Mouse (Mus musculus) heart, embryonic 15.5 days (tissue): Measurements from ENCODE around the gene Rpl36-ps4. TPM values are rescaled to one million over a fixed set of nuclear protein-coding genes. Genes with fewer than 3 reads are reported as not detected.
"Not testable (repeated sequence)": the region's sequence is repeated elsewhere in the genome, so short reads cannot be mapped to it uniquely, and the experiment has no call there.

Experiments used
- ATAC-seq: fragments of 200-750 bp; cut with Nextera tagmentation; replicated peaks from 2 replicates; pipeline ENCODE4 v1.8.0; 2017; ENCODE audit warnings: low read depth, moderate TSS enrichment; ENCODE audit not compliant: insufficient number of reproducible peaks, insufficient read depth, low FRiP score
- H3K27ac ChIP-seq: fragments of 300-500 bp; sonication (generic); 2 replicates; pipeline ENCODE4 v1.5.1; 2015; ENCODE audit warnings: mild to moderate bottlenecking, inconsistent platforms
- H3K27me3 ChIP-seq: fragments of 300-500 bp; sonication (generic); 2 replicates; pipeline ENCODE4 v1.6.1; 2015; ENCODE audit warnings: inconsistent platforms
- H3K36me3 ChIP-seq: fragments of 300-500 bp; sonication (generic); 2 replicates; pipeline ENCODE4 v1.6.1; 2015; ENCODE audit warnings: mild to moderate bottlenecking, inconsistent platforms
- H3K4me1 ChIP-seq: fragments of 300-500 bp; sonication (generic); replicated peaks from 2 replicates; pipeline ENCODE4 v1.6.1; 2015; ENCODE audit warnings: inconsistent platforms
- H3K4me2 ChIP-seq: fragments of 300-500 bp; sonication (generic); 2 replicates; pipeline ENCODE4 v1.6.1; 2015; ENCODE audit warnings: inconsistent platforms, mild to moderate bottlenecking, moderate library complexity
- H3K4me3 ChIP-seq: fragments of 300-500 bp; sonication (generic); 2 replicates; pipeline ENCODE4 v1.5.1; 2015; ENCODE audit warnings: mild to moderate bottlenecking, inconsistent platforms
- H3K9ac ChIP-seq: fragments of 300-500 bp; sonication (generic); 2 replicates; pipeline ENCODE4 v1.6.1; 2015; ENCODE audit warnings: mild to moderate bottlenecking, inconsistent platforms
- H3K9me3 ChIP-seq: fragments of 300-500 bp; sonication (generic); replicated peaks from 2 replicates; pipeline ENCODE4 v1.6.1; 2016; ENCODE audit warnings: inconsistent platforms
- WGBS: fragments of 180-500 bp; shearing (Covaris S2); methylation state at CpG from one replicate; pipeline ENCODE4 v1.1.7; 2015; ENCODE audit warnings: mixed read lengths; 5-methylcytosine and 5-hydroxymethylcytosine counted together
- polyA plus RNA-seq: library from polyadenylated mRNA; unstranded; fragments of >200 nt; fragmentation: Nextera tagmentation; extraction: Ambion mirVana; gene quantifications from 2 replicates; pipeline ENCODE4 v1.2.1, GENCODE M21; 2015

Rpl36-ps4 gene
- polyA plus RNA-seq, 1 experiment from 2014 or later: not detected

- H3K27me3 ChIP-seq, H3K27ac ChIP-seq, H3K4me3 ChIP-seq, H3K9me3 ChIP-seq, H3K4me1 ChIP-seq, ATAC-seq, H3K9ac ChIP-seq, H3K36me3 ChIP-seq, H3K4me2 ChIP-seq: not testable (repeated sequence)
- 86% methylated on average over 13 of the region's 13 CpGs for WGBS
Observed at GRCm38 (mm10) chr17:87954618-87955124, 33.9 kb downstream of the Rpl36-ps4 start.

- no peak overlapping the region for H3K9ac ChIP-seq
- H3K9me3 ChIP-seq: no peaks in the 10 kb centered on the region
- WGBS: 71% methylated on average over 12 of the region's 12 CpGs
- no peaks in the 10 kb centered on the region for H3K4me1 ChIP-seq
- H3K36me3 ChIP-seq: no peaks in the 10 kb centered on the region
- no peak for ATAC-seq
- no peak overlapping the region for H3K27ac ChIP-seq
- no peak overlapping the region for H3K4me3 ChIP-seq
- H3K27me3 ChIP-seq: no peaks in the 10 kb centered on the region
- no peak overlapping the region for H3K4me2 ChIP-seq
Observed at GRCm38 (mm10) chr17:87957096-87957840, 36.5 kb downstream of the Rpl36-ps4 start.

GRCm38 (mm10) chr17:87958283-87958682, 37.5 kb downstream of the Rpl36-ps4 start:
- no peak for ATAC-seq
- Histone ChIP-seq H3K4me2 (no peak overlapping the region), H3K9me3 (no peaks in the 10 kb centered on the region), H3K9ac (no peak overlapping the region), H3K4me3 (no peak overlapping the region), H3K4me1 (no peaks in the 10 kb centered on the region), H3K27me3 (no peaks in the 10 kb centered on the region), H3K27ac (no peak overlapping the region), H3K36me3 (no peaks in the 10 kb centered on the region)
- 62% methylated on average over 8 of the region's 8 CpGs for WGBS

- not testable (repeated sequence) for H3K27ac ChIP-seq, H3K9me3 ChIP-seq, H3K4me3 ChIP-seq, H3K9ac ChIP-seq, H3K36me3 ChIP-seq, H3K4me1 ChIP-seq, H3K27me3 ChIP-seq, H3K4me2 ChIP-seq, ATAC-seq
- 91% methylated on average over 11 of the region's 11 CpGs for WGBS
Observed at GRCm38 (mm10) chr17:87959406-87959805, 38.6 kb downstream of the Rpl36-ps4 start.

GRCm38 (mm10) chr17:87959931-87960330, 39.2 kb downstream of the Rpl36-ps4 start:
- not testable (repeated sequence) for H3K27ac ChIP-seq, H3K4me2 ChIP-seq, H3K4me1 ChIP-seq, H3K4me3 ChIP-seq, H3K9ac ChIP-seq, H3K36me3 ChIP-seq, ATAC-seq, H3K9me3 ChIP-seq, H3K27me3 ChIP-seq
- 90% methylated on average over 5 of the region's 5 CpGs for WGBS

- no peak for ATAC-seq
- 80% methylated on average over 14 of the region's 14 CpGs for WGBS
- H3K4me3 ChIP-seq: no peak overlapping the region
Observed at GRCm38 (mm10) chr17:87963081-87964075, 42.6 kb downstream of the Rpl36-ps4 start.

GRCm38 (mm10) chr17:87968483-87968926, 47.7 kb downstream of the Rpl36-ps4 start:
- WGBS: 33% methylated on average over 6 of the region's 8 CpGs
- not testable (repeated sequence) for H3K9me3 ChIP-seq, H3K27ac ChIP-seq, H3K4me2 ChIP-seq, H3K9ac ChIP-seq, H3K36me3 ChIP-seq, H3K4me3 ChIP-seq, H3K27me3 ChIP-seq, H3K4me1 ChIP-seq
- peak; percentile 76 for ATAC-seq

More at GRCm38 (mm10) chr17:87963081-87964075, 42.6 kb downstream of the Rpl36-ps4 start:
- no peak overlapping the region for H3K4me2 ChIP-seq
- no peak overlapping the region for H3K9ac ChIP-seq
- no peaks in the 10 kb centered on the region for H3K4me1 ChIP-seq
- H3K9me3 ChIP-seq: no peaks in the 10 kb centered on the region
- H3K27me3 ChIP-seq: no peaks in the 10 kb centered on the region
- no peaks in the 10 kb centered on the region for H3K36me3 ChIP-seq
- H3K27ac ChIP-seq: no peak overlapping the region

Other genes starting within 250 kb of the Rpl36-ps4 start
- 31.8 and 39.2 TPM in 2 replicates for gene Msh2, start 248.6 kb upstream of the Rpl36-ps4 start, polyA plus RNA-seq
- 0.11 TPM in 1 of 2 replicates, not detected in the other for gene Kcnk12, start 123.0 kb upstream of the Rpl36-ps4 start, polyA plus RNA-seq
- 21.0 and 32.2 TPM in 2 replicates for gene Msh6, start 54.1 kb downstream of the Rpl36-ps4 start, polyA plus RNA-seq
- 11.3 and 12.5 TPM in 2 replicates for gene Fbxo11, start 144.3 kb downstream of the Rpl36-ps4 start, polyA plus RNA-seq